Mouse (Mus musculus) limb, embryonic 14.5 days (tissue): ENCODE results near the gene Ing1. TPM values are rescaled to one million over a fixed set of nuclear protein-coding genes. Genes with fewer than 3 reads are reported as not detected.

ENCODE experiments used
- ATAC-seq: fragments of 200-750 bp; cut with Nextera tagmentation; 2 replicates; pipeline ENCODE4 v1.8.0; 2017; ENCODE audit warnings: low read depth, moderate number of reproducible peaks, moderate TSS enrichment; ENCODE audit not compliant: low FRiP score
- DNase-seq: peaks from one replicate; pipeline ENCODE4 v3.0.0-alpha.2; 2015; ENCODE audit warnings: low spot score
- H3K27ac ChIP-seq: fragments of 300-500 bp; sonication (generic); replicated peaks from 2 replicates; pipeline ENCODE4 v1.5.1; 2014; ENCODE audit warnings: low read depth, mild to moderate bottlenecking, low read length, moderate library complexity, mixed read lengths
- H3K27me3 ChIP-seq: fragments of 300-500 bp; sonication (generic); 2 replicates; pipeline ENCODE4 v1.6.1; 2014; ENCODE audit warnings: low read length, mixed read lengths; ENCODE audit not compliant: control insufficient read depth, insufficient read depth
- H3K36me3 ChIP-seq: fragments of 300-500 bp; sonication (generic); 2 replicates; pipeline ENCODE4 v1.6.1; 2014; ENCODE audit warnings: mild to moderate bottlenecking, low read length, moderate library complexity, mixed read lengths; ENCODE audit not compliant: control insufficient read depth, insufficient read depth
- H3K4me1 ChIP-seq: fragments of 300-500 bp; sonication (generic); 2 replicates; pipeline ENCODE4 v1.6.1; 2014; ENCODE audit warnings: antibody characterized with exemption, low read length, mixed read lengths; ENCODE audit not compliant: control insufficient read depth, insufficient read depth
- H3K4me2 ChIP-seq: fragments of 300-500 bp; sonication (generic); replicated peaks from 2 replicates; pipeline ENCODE4 v1.6.1; 2014; ENCODE audit warnings: low read depth, mild to moderate bottlenecking, low read length, moderate library complexity; ENCODE audit not compliant: severe bottlenecking
- H3K4me3 ChIP-seq: fragments of 300-500 bp; sonication (generic); replicated peaks from 2 replicates; pipeline ENCODE4 v1.5.1; 2014; ENCODE audit warnings: low read length
- H3K9ac ChIP-seq: fragments of 300-500 bp; sonication (generic); 2 replicates; pipeline ENCODE4 v1.6.1; 2014; ENCODE audit warnings: mild to moderate bottlenecking, low read depth, low read length, moderate library complexity; ENCODE audit not compliant: severe bottlenecking
- H3K9me3 ChIP-seq: fragments of 300-500 bp; sonication (generic); 2 replicates; pipeline ENCODE4 v1.6.1; 2016; ENCODE audit warnings: low read length; ENCODE audit not compliant: control insufficient read depth
- POLR2A ChIP-seq: fragments of 200-500 bp; IDR thresholded peaks from 2 replicates; pipeline ENCODE4 v1.8.0; 2012; ENCODE audit warnings: inconsistent platforms, mild to moderate bottlenecking, moderate library complexity, borderline replicate concordance; ENCODE audit not compliant: insufficient read depth, insufficient read length; ENCODE audit errors: extremely low read depth
- WGBS: fragments of 180-500 bp; shearing (Covaris S2); extraction: QIAGEN DNeasy Blood & Tissue Kit; methylation state at CpG from one replicate; pipeline ENCODE4 v1.1.7; 2014; 5-methylcytosine and 5-hydroxymethylcytosine counted together
- polyA plus RNA-seq, 2 experiments: library from polyadenylated mRNA; depleted of rRNA in 1 of 2; stranded (reverse) in 1 of 2; unstranded in 1 of 2; fragments of >200 nt; fragmentation: Nextera tagmentation in 1 of 2; extraction: Ambion mirVana in 1 of 2; gene quantifications; 2 replicates each; pipeline versions ENCODE4 v1.2.1 to v1.2.3; 2012 to 2014

Gene Ing1
- polyA plus RNA-seq, 2 experiments, result 42.9 to 63.6 TPM

- no peaks in the 10 kb centered on the region for H3K27me3 ChIP-seq
- H3K9ac ChIP-seq, result no peak overlapping the region
- WGBS, result 75% methylated on average over 6 of the region's 6 CpGs
- ATAC-seq (no peak), DNase-seq (no peak)
- no peak for TF ChIP-seq POLR2A
- peaks cover 3% of the 10 kb centered on the region; the same call in 1 of the 2 replicates for H3K36me3 ChIP-seq
- no peak overlapping the region for H3K4me3 ChIP-seq
- H3K9me3 ChIP-seq, result no peaks in the 10 kb centered on the region
- H3K4me1 ChIP-seq, result peaks cover 26% of the 10 kb centered on the region
- no peak overlapping the region for H3K4me2 ChIP-seq
- H3K27ac ChIP-seq, result no peak overlapping the region
These were observed 17.1 kb downstream of the Ing1 start for GRCm38 (mm10) chr8:11572428-11572827.

- no peak for TF ChIP-seq POLR2A
- Histone ChIP-seq H3K36me3 (no peaks in the 10 kb centered on the region), H3K9ac (no peak overlapping the region), H3K27me3 (no peaks in the 10 kb centered on the region), H3K4me1 (peaks cover 22% of the 10 kb centered on the region), H3K27ac (peak overlapping the region; percentile 38; the same call in 1 of the 2 replicates), H3K9me3 (no peaks in the 10 kb centered on the region), H3K4me2 (no peak overlapping the region), H3K4me3 (no peak overlapping the region)
- no peak for ATAC-seq
- 47% methylated on average over 9 of the region's 9 CpGs for whole genome bisulfite sequencing
- no peak for DNase-seq
These were observed 19.7 kb downstream of the Ing1 start for GRCm38 (mm10) chr8:11574911-11575603.

- H3K9me3 ChIP-seq, result no peaks in the 10 kb centered on the region
- ATAC-seq (peak; percentile 75), DNase-seq (peak; percentile 67)
- H3K36me3 ChIP-seq, result no peaks in the 10 kb centered on the region
- no peak for TF ChIP-seq POLR2A
- H3K9ac ChIP-seq, result peak overlapping the region; percentile 25; the same call in 1 of the 2 replicates
- no peak overlapping the region for H3K4me2 ChIP-seq
- 32% methylated on average over 16 of the region's 16 CpGs for WGBS
- H3K27me3 ChIP-seq, result no peaks in the 10 kb centered on the region
- H3K4me1 ChIP-seq, result peaks cover 22% of the 10 kb centered on the region
- H3K27ac ChIP-seq, result peak overlapping the region; percentile 38
- no peak overlapping the region for H3K4me3 ChIP-seq
These were observed 20.4 kb downstream of the Ing1 start for GRCm38 (mm10) chr8:11575604-11576384.

GRCm38 (mm10) chr8:11585513-11586373 lies 30.4 kb downstream of the Ing1 start:
- no peaks in the 10 kb centered on the region for H3K9me3 ChIP-seq
- 24% methylated on average over 21 of the region's 21 CpGs for WGBS
- peak overlapping the region; percentile 26; the same call in 1 of the 2 replicates for H3K9ac ChIP-seq
- peak overlapping the region; percentile 16 for H3K4me3 ChIP-seq
- DNase-seq, result peak; percentile 72
- H3K27me3 ChIP-seq, result no peaks in the 10 kb centered on the region
- no peaks in the 10 kb centered on the region for H3K36me3 ChIP-seq
- H3K27ac ChIP-seq, result peak overlapping the region; percentile 91
- ATAC-seq, result peak; percentile 90
- peaks cover 17% of the 10 kb centered on the region for H3K4me1 ChIP-seq
- TF ChIP-seq POLR2A, result no peak
- H3K4me2 ChIP-seq, result peak overlapping the region; percentile 45

- Histone ChIP-seq H3K9ac (no peak overlapping the region), H3K27ac (peak overlapping the region; percentile 91), H3K4me1 (peaks cover 17% of the 10 kb centered on the region), H3K9me3 (no peaks in the 10 kb centered on the region), H3K4me2 (peak overlapping the region; percentile 45; the same call in 1 of the 2 replicates), H3K27me3 (no peaks in the 10 kb centered on the region), H3K36me3 (no peaks in the 10 kb centered on the region), H3K4me3 (no peak overlapping the region)
- TF ChIP-seq POLR2A, result no peak
- DNase-seq (no peak), ATAC-seq (no peak)
- 18% methylated on average over 2 of the region's 2 CpGs for WGBS
These were observed 31.0 kb downstream of the Ing1 start for GRCm38 (mm10) chr8:11586374-11586745.
